Mouse (Mus musculus): Measurements from ENCODE around the gene Slc9a3. TPM values are rescaled to one million over a fixed set of nuclear protein-coding genes. Genes with fewer than 3 reads are reported as not detected.

The Slc9a3 gene
- under 1 TPM; 0.12 to 0.80 TPM for polyA plus RNA-seq (2017; shearing (Covaris generic))

DNA sequence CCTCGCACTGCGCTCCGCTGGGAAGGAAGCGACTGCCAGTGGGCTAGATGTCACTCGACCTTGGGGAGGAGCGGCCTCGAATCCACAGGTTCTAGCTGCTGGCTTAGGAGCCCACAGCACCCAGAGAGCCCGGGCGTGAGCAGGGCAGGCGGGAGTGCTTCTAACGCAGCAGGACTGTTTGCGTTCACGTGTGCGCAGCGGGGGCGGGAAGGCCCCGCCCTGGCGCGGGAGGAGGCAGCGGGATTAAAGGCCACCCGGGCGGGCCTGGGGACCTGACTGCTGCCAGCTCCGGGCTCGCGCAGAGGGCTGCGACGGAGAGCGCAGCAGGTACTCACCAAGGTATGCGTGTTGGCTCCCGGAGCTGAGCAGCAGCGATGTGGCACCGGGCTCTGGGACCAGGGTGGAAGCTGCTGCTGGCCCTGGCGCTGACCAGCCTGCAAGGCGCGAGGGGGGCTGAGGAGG lies at the start of gene Slc9a3:
Gene Slc9a3 (plus strand): TSS at position 317 of the 462 bp plus-strand sequence.

GRCm38 (mm10) chr13:74208317-74208985 lies 87.2 kb downstream of the Slc9a3 start, which contains the start of gene Exoc3:
Exoc3 (minus strand) TSS chr13:74208732.

Other genes with a start within 250 kb of the Slc9a3 start
- gene Trip13, start 183.7 kb upstream of the Slc9a3 start, polyA plus RNA-seq (2017; shearing (Covaris generic)): 1 to 10 TPM; 2.1 to 2.2 TPM
- gene Brd9, start 183.6 kb upstream of the Slc9a3 start, polyA plus RNA-seq (2017; shearing (Covaris generic)): 10 to 100 TPM; 61.6 to 76.1 TPM
- under 1 TPM; 0.12 to 0.37 TPM for gene Zdhhc11, start 157.6 kb upstream of the Slc9a3 start, polyA plus RNA-seq (2017; shearing (Covaris generic))
- gene Tppp, start 112.0 kb upstream of the Slc9a3 start, polyA plus RNA-seq (2017; shearing (Covaris generic)): under 1 TPM in 1 of 2 experiments, not detected in 1; 0.29 TPM
- gene Cep72, start 59.2 kb upstream of the Slc9a3 start, polyA plus RNA-seq (2017; shearing (Covaris generic)): 1 to 10 TPM; 5.3 to 9.4 TPM
- 10 to 100 TPM; 82.4 to 88.8 TPM for gene Exoc3, start 87.3 kb downstream of the Slc9a3 start, polyA plus RNA-seq (2017; shearing (Covaris generic))
- under 1 TPM; 0.20 to 0.89 TPM for gene Ahrr, start 170.9 kb downstream of the Slc9a3 start, polyA plus RNA-seq (2017; shearing (Covaris generic))
- gene Pdcd6, start 196.1 kb downstream of the Slc9a3 start, polyA plus RNA-seq (2017; shearing (Covaris generic)): 100 to 1,000 TPM; 157 to 173 TPM
- gene Sdha, start 228.8 kb downstream of the Slc9a3 start, polyA plus RNA-seq (2017; shearing (Covaris generic)): 100 to 1,000 TPM; 303 to 309 TPM
- 10 to 100 TPM; 32.4 to 40.7 TPM for gene Ccdc127, start 228.9 kb downstream of the Slc9a3 start, polyA plus RNA-seq (2017; shearing (Covaris generic))
- gene Lrrc14b, start 242.5 kb downstream of the Slc9a3 start, polyA plus RNA-seq (2017; shearing (Covaris generic)): not detected

Measured in inflammation-experienced regulatory T-cells (primary cell).